Mouse (Mus musculus): Measurements from ENCODE around the gene Tenm2.

GRCm38 (mm10) chr11:36674902-36675422, 560.8 kb downstream of the Tenm2 start:
- TF ChIP-seq CTCF (conservative IDR thresholded peaks at IDR 0.05; ENCODE audit: insufficient read depth, insufficient read length, low read depth, low read length), result no peak
- TF ChIP-seq POLR2A (IDR thresholded peaks at IDR 0.05; ENCODE audit: low read depth, low read length), result no peak

All from kidney, adult 2 months (tissue).